Mouse (Mus musculus) cerebellum, adult 18-20 months (tissue): ENCODE results near the gene 1700023F06Rik.

Experiments used
- DNase-seq, 2 experiments: peaks; one replicate each; pipeline ENCODE4 v3.0.0; 2021

1700023F06Rik gene

DNA sequence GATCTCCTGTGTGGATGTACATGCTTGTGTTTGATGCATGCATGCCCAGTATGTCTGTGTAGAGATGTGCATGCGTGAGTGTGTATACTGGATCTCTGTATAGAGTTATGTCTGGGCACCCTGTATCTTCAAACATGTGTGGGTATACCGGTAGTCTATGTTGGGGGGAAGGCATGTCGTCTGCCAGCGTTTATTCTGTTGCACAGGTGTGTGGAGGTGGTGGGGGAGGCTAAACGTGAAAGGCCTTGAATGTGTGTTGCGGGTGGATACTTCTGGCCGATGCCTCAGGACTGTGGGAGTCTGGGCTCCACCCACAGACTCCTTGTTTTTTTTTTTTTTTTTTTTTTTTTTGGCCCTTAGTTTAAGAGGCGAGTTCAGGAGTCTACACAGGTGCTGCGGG, 27.0 kb downstream of the 1700023F06Rik start:
- no peak for DNase-seq

DNA sequence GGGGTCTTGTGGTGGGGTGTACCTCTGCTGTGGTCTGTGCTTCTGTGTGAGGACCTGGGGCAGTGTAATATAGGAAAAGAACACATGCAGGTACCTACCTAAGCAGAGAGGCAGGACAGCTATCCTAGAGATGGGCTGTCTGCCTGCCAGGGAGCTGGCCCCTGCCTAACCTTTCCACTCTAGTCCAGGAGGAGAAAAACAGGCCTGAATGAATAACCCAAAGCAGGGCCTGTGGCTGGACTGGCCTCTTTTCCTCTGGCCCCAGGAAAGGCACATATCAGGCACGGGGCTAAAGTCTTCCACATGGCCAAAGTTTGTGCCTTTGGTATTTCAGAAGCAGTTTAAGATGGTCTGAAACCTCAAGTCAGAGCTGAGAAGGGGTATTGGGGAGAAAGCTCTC, 27.9 kb downstream of the 1700023F06Rik start:
- DNase-seq = no peak

GRCm38 (mm10) chr11:103178748-103179147, 29.6 kb downstream of the 1700023F06Rik start:
- no peak for DNase-seq

- DNase-seq = no peak
Measured at GRCm38 (mm10) chr11:103177815-103178485, 30.4 kb downstream of the 1700023F06Rik start.

- DNase-seq = no peak
Measured at GRCm38 (mm10) chr11:103177216-103177615, 31.1 kb downstream of the 1700023F06Rik start.

DNA sequence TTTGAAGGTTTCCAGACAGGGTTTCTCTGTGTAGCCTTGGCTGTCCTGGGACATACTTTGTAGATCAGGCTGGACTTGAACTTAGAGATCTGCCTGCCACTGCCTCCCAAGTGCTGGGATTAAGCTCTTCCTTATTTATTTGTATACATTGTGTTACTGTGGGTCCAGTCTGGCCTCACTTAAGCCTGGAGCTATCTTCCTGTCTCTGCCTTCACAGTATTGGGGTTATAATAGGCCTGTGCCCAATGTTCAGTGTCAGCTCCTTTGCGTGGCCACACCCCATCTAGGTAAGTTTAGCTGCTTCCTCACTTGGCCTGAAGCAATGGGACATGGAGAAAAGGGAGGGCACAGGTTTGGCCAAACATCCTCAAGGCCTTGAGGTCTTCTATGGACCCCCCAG, 31.8 kb downstream of the 1700023F06Rik start:
- DNase-seq = no peak

DNA sequence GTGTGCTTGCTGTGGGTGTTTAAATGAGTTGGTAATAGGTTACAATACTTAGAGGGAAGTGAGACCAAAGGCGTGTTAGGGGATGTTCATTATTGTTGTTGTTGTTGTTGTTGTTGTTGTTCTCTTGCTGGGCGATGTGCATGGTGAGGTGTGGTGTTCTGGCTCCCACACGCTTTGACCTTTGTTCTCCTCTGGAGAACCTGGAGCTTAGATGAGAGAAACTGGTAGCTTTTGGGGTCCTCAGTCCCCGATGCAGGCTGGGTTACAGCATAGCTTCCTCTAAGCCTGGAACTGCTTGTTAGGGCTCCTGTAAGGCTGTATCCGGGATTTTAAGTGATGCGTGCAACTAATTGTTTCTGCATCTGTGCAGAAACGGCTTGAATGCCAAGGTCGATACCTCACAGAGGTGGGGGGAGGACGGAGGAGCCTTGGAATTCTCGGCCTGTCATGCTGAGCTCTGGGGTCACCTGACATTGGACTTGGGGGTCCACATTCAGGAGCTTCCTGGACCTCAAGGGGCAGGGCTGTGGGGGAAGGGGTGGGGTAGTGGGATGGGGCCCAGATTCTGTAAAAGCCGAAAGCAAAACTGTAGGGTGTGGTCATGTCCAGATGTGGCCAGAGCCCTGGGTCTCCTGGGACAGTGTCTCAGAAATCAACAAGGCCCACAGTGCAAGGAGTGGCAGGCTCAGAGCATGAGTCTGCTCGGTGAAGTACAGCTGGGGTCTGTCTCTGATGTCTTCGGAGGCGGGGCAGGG, 32.5 kb downstream of the 1700023F06Rik start:
- DNase-seq = no peak

DNA sequence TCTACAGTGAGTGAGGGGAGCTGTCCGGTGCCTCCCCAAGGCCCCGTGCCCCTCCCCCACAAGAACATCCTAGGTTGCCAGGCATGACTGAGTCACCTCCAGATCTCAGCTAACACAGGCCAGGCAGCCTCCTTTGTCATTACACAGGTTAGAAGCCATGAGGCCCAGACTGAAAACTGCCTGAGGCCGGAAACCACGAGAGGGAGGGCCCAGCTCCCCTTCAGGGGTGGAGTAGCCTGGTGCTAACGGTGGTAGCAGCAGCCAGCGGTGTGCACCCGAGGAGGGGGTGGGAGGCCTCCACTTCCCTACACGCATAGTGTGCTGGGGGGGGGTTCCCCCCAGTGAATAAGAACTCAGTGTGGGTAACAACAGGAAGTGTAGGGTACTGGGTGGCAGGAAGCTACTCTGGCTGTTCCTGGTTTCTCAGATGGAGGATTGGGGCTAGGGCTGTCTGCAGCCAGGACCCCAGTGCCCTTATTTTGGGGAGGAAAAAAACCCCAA, 33.4 kb downstream of the 1700023F06Rik start:
- DNase-seq = no peak

GRCm38 (mm10) chr11:103174411-103174832, 33.9 kb downstream of the 1700023F06Rik start:
- DNase-seq = no peak

GRCm38 (mm10) chr11:103173771-103174344, 34.5 kb downstream of the 1700023F06Rik start:
- no peak for DNase-seq

- no peak for DNase-seq
Measured at GRCm38 (mm10) chr11:103173041-103173770, 35.2 kb downstream of the 1700023F06Rik start.

- no peak for DNase-seq
Measured at GRCm38 (mm10) chr11:103172392-103173040, 35.8 kb downstream of the 1700023F06Rik start.

- no peak for DNase-seq
Measured at GRCm38 (mm10) chr11:103171703-103172391, 36.5 kb downstream of the 1700023F06Rik start.

- no peak for DNase-seq
Measured at GRCm38 (mm10) chr11:103171286-103171620, 37.1 kb downstream of the 1700023F06Rik start.

DNA sequence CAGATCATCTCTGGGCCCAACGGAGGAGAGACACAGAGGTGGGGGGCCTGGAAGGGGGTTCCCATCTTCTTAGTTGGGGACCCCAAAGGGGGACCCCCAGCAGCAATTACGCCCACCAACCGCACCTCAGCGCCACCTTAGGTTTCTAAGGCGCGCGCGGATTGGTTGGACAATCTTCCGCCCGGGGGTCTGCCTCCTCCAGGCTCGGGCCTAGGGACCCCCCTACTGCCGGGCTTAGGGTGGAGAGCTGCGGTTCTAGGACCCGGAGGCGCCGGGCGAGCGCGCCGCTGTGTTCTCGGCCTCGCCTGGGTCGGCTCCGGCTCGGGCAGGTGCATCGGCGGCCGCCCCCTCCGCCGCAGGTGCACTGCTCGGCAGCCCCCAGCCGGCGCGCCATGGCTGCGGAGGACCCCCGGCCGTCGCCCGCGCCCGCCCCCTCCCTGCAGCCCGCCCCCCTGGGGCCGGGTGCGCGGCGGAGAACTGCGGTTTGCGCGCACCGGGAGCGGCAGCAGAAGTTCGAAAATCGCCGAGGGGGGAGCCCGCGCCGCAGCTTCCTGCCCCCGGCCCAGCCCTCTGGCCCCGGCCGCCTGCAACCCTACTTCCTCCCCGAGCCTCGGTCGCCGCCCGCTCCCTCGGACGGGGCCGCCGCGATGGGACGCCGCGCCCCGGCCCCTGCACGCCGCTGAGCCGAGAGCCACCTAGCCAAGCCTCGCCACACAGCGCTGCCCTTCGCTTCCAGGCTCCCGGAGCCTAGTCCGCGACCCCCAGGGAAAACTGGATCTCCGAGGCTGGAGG, 37.7 kb downstream of the 1700023F06Rik start, which contains the start of gene Fmnl1:
TSS of gene Fmnl1 (plus strand) at position 614 of the 792 bp plus-strand sequence.
- peak; percentile 41 to 67 for DNase-seq

DNA sequence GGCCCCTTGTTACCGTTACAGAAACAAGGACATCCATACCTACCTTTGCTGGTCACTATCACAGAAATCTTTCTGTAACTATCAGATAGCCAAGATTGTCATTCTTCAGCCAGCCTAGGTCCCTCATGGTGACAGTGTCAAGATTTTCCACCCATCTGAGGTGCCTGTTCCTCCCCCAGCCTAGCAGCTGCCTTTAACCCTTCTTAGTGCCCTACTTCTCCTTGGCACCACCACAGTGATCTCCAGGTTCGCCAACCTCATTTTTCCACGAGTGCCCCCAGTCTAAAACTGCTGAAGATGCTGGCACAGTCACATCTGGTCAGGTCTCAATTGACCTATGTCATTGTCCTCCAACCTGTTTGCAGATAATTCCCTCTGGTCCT, 38.3 kb downstream of the 1700023F06Rik start:
- DNase-seq = no peak

DNA sequence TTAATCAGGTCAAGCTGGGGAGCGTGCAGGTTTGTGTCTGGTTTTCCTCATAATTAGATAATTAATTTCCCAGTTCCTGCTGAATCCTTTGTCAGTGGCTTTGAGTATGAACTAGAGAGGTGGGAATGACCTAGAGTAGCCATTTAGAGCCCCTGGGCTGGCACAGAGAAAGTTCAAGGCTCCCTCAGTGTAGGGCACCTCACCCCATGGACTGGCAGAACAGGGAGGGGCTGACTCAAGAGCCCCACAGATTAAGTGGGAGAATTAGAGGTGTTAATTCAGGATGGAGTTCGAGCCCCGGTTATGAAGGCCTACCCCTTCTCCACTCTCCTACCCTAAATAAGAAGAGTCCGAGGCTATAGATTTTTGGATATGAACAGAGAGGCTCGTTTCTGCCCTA, 38.7 kb downstream of the 1700023F06Rik start:
- no peak for DNase-seq

- DNase-seq = peak; percentile 85 to 86
Measured at GRCm38 (mm10) chr11:103168690-103169390, 39.5 kb downstream of the 1700023F06Rik start.

DNA sequence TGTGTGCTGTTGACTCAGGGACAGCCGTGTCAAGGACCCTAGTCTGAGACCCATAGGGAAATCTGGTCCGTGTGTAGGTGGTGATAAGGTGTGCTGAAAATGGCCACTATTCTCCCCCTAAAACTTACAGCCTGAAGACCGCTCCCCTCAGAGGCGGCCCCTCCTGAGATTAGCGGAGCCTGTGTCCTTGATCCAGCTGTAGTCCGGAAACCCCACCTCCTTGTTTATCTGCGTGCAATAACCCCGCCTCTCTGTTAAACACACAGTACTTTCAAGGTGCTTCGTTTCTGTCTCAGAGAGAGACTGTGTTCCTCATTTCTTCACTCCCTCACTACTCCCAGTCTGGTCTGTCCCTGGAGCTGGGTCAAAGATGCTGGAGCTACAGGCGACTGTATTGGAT, 44.0 kb downstream of the 1700023F06Rik start:
- DNase-seq = no peak

DNA sequence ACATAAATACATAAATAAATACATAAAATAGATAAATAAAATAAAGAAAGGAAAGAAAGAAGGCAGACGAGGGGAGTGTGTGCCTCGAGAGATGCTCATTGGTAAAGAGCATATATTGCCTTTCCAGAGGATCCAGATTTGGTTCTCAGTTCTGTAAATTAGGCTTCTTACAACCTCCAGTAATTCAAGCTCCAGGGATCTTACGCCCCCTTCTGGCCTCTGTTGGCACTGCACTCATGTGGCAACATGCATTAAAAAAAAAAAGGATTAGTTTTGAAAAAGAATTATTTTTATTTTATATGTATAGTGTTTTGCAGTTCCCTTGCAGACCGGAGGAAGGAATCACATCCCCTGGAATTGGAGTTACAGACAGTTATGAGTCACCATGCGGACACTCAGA, 46.2 kb downstream of the 1700023F06Rik start:
- no peak for DNase-seq
